Mouse (Mus musculus) monocyte, adult 2 months (primary cell): ENCODE data around the gene Myocos.
"Not testable (repeated sequence)": the region's sequence is repeated elsewhere in the genome, so short reads cannot be mapped to it uniquely, and the experiment has no call there.

Source experiments
- DNase-seq, 2 experiments: peaks; one replicate each; pipeline ENCODE4 v3.0.0; 2022; ENCODE audit warnings: low spot score in 2 of 2, low read depth in 1 of 2

The Myocos gene

DNA sequence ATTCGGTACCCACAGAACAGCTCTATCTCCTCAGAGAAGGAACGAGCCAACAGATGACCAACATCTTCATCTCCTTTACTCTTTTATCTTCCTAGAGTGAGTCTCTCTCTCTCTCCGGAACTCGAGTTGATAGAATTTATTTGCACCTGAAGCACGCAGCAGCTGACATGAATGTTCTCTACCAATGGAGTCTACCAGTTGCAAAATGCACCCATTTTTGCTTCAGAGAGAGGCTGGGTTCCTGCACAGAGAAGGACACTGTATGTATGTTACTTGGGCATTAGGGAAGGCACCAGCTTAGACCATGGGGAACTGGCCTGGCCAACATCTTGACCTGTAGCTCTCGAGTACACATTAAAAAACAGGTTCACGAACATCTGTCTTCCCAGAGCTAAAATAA lies at the start of gene Myocos:
TSS of gene Myocos (minus strand) at position 101 of the 400 bp plus-strand sequence.
- no peak for DNase-seq

DNA sequence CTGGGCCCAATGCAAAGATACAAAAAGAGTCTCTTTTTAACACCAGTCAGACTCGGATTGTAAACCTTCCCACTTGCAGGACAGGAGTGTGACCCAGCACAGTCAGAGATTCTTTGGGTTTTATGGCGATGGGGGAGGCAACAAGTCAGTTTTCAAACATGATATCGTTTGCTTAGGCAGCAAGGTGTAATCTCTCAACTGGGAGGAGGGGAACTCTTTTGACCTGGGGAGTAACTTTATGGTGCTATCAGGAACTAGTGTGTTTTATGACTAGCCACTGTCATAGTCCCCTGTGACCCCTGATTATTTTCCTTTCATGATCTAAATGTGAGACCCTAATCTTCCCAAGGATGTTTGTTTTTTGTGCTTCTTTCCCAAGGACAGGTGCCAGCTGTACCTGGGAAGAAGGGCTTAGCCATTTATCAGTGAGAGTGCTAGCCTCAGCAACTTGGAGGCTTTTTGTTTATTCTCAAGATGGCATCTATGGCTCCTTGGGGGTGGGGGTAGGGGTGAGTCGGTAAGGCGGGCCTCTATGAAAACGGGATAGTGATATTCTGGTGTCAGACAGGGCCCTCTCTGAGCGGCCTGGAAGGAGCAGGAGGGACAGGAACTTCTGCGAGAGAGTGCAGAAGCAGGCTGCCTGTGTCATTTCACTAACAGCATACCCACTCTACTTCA lies 42.5 kb upstream of the Myocos start:
- DNase-seq = no peak

DNA sequence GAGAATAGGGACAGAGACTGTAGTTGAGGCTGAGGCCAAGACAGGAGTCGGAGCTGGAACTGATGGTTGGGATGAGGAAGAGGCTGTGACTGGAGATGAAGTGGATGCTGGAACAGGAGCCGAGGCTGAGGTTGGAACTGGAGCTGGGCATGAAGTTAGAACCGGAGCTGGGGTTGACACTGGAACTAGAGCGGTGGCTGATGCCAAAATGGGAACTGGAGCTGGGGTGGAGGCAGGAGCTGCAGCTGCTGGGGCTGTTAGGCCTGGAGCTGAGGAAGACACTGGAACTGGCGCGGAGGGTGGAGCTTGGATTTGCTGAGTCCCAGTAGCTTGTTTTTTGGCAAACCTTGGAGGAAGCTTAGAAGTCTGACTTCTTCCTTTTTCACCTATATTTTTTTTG lies 39.8 kb upstream of the Myocos start:
- no peak for DNase-seq

DNA sequence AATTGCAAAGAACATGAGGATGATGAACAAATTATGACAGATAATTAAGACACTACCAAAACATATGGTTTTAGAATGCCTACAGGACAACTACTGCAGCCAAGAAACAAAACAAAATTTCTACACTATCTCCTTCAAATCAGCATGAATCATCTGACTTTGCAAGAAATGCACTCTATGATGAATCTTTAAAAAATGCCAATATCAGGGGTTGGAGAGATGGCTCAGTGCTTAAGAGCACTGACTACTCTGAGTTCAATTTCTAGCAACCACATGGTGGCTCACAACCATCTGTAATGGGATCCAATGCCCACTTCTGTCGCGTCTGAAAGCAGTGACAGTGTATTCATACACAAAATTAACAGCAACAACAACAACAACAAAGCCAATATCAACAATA lies 35.7 kb upstream of the Myocos start:
- DNase-seq = no peak

DNA sequence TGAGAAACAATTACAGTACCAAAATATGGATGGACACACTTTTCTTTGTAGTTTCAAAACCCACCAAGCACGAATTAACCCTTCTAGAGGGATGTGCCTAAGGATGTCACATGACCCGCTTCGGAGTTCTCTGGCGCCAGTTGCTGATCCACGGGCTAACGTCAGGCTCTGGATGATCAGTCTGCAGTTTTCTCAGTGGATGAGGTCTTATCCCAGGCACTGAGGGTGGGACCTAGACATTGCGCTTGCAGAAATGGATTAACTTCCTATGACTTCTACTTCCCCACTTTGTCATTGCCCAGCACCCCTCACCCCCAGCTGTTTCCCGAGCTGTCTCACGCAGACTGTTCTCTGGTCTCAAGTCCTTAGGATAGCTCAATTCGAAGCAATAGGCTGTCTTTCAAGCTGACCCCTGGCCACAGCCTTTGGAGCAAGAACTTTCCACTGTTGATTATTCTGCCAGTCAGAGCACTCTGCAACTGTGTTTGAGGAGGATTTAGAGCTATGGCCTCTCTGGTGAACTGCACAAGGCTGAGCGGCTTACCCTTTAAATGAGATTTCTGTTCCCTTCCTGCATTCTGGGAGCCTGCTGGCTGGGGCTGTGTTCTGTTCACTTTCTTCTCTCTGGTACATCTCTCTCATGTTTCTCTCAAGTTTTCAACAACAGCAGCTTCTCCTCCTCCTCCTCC lies 7.6 kb upstream of the Myocos start:
- DNase-seq = no peak

DNA sequence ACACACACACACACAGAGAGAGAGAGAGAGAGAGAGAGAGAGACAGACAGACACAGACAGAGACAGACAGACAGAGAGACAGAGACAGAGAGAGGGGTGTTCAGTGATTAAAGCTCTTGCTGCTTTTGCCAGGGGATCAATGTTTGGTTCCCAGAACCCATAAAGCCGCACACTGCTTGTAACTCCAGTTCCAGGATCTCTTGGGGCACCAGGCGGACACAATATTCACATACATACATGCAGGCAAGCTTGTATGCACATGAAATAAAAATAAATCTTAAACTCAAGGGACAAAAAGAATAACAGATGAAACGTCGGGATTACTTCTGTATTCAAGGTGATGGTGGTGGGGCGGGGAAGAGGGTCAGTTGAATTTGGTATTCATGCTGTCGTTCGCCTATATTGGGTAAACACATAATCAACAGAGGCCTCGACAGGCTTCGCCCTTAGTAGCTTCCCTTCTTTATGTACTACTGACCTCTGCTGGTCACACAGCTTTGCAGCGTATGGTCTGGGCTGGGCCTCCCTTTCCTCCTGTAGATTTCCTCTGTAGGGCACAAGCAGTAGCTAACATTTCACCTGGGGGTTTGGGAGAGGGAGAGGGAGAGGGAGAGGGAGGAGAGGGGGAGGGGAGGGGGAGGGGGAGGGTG lies 6.9 kb upstream of the Myocos start:
- DNase-seq = peak; percentile 4 to 26

DNA sequence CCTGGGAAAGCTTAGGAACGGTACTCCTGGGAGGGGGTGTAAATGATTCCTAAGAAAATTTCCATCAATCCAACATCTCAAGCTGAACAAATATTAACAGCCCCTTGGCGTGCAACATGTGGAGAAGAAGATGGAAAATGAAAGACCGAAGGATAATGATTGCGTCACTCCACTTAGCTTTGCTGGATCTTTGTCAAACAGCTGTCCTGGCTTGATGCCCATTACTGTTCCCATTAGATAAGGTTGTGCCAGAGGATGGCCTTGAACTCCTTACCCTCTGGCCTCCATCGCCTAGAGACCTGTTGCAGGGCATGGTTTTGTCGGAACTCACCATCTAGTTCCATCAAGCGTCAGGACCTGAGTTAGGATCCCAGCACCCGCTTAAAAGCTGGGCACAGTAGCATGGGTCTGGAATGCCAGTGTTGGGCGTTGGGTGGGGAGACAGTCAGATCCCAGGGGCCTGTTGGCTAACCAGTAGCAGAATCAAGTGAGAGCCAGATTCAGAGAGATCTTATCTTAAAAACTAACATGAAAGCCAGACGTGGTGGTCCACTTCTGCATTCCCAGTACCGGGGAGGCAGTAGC lies 2.3 kb upstream of the Myocos start:
- no peak for DNase-seq

DNA sequence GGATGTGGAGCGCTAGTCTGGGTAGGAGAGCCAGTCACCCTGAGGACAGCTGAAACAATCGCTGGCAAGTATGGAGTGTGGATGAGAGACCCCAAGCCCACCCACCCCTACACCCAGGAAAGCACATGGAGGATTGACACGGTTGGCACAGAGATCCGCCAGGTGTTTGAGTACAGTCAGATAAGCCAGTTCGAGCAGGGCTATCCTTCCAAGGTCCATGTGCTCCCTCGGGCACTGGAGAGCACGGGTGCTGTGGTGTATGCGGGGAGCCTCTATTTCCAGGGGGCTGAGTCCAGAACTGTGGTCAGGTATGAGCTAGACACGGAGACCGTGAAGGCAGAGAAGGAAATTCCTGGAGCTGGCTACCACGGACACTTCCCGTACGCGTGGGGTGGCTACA lies 9.6 kb downstream of the Myocos start:
- DNase-seq = no peak

DNA sequence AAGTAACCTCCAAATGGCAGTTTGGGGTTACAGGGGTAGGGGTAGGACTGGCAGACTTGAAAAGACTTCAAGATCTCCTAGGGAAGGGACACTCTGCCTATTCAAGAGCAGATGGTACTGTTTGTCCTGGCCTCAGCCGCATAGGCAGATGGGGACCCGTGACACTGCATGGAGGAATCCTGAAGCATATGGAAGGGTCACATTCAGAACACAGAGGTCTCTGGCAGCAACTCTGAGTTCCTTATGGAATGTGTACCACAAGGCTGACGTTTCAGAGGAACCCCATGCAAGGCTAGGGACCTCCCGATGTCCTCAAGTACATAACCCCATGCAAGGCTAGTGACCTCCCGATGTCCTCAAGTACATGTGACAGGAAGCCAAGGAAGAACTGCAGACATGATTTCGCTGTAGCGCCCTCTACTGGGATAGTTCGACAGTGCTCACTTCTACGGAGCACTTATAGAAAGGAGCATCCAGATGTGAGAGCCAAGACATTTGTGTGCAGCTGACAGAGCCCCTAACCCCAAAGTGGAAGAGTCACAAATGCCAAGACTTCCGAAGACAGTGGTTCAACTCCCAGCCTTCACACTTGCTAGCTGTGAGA lies 11.8 kb downstream of the Myocos start:
- no peak for DNase-seq

DNA sequence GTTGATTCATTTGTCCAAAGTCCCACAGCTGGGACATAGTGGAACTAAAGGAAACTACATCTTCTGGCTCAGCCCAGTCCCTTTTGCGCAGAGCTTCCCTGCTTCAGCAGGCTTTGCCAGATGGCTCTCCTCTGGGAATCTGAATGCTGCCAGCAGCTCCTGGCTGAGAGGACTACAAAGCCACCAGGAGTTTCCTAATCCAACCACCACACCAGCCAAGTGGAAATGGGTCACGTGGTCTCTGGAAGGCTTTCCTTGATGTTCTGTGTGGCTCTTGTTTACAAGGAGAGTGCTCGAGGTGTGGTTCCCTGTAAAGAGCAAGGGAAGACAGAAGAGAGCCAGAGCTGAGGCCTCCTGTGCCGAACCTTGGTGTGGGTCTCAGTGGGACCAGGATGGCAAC lies 14.3 kb downstream of the Myocos start:
- no peak for DNase-seq

DNA sequence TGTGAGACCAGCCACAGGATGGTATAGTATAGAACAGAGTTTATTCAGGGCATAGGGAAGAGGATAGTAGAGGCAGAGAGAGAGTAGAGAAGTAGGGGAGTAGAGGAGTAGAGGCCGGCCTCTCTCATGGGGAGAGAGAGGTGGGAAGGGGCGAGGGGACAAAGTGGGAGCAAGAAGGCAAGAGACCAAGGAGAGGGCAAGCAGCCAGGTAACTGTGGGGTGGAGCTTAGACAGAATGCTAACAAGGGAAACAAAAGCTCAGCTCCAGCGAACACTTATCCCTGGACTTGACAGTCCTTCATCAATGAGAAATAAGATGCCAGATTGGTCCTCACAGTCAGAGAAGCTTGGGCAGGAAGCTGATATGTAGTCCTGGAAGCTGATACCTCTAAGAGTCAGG lies 15.4 kb downstream of the Myocos start:
- DNase-seq = no peak

DNA sequence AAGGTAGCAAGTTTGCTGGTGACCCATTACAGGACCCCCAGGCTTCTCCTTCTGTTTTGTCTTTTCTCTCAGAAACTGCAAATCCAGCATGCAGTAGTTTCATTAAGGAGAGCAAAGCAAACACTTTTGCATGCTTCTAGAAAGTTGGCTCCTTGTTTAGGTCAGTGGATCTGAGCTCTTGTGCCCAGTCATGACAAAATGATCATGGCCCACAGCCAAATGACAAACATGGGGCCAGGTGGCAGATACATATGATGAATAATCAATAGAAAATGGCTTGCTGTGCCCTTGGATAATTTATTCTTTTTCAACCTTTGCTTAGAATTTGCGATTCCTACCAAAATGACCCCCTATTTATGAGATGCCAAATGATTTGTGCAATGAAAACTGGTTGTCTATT lies 18.2 kb downstream of the Myocos start:
- DNase-seq = no peak

DNA sequence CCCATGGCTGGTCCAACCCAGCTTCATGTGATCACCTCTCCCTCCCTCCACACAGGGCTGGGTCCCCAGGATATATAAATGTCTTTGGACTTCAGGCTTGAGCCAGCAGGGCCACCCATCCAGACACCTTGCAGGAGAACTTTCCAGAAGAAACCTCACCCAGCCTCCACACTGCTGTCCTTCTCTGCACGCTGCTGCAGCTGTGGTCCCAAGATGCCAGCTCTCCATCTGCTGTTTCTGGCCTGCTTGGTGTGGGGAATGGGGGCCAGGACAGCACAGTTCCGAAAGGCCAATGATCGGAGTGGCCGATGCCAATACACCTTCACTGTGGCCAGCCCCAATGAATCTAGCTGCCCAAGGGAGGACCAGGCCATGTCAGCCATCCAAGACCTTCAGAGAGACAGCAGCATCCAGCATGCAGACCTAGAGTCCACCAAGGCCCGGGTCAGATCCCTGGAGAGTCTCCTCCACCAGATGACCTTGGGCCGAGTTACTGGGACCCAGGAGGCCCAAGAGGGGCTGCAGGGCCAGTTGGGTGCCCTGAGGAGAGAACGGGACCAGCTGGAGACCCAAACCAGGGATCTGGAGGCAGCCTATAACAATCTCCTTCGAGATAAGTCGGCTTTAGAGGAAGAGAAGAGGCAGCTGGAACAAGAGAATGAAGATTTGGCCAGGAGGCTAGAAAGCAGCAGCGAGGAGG lies 18.8 kb downstream of the Myocos start, which contains the start of gene Myoc:
TSS of gene Myoc (plus strand) at position 105 of the 700 bp plus-strand sequence.
- DNase-seq = no peak

DNA sequence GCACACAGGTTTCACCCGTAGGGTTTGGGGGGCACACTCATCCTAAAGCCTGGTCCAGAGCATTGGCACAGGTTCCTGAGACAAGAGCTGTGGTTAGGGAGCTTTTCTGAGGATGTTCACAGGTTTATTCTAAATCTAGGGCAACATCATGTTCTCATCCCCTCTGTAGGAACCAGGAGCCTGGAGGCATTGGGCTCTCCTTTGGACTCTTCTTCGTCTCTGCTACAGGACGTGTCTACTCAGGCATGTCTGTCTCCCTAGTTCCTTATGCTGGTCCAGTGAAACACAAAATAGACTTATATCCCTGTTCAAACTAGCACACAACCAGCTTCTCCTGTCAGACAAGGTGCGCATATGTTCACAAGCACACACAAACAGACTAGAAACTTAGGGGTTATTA lies 19.5 kb downstream of the Myocos start:
- DNase-seq = no peak

DNA sequence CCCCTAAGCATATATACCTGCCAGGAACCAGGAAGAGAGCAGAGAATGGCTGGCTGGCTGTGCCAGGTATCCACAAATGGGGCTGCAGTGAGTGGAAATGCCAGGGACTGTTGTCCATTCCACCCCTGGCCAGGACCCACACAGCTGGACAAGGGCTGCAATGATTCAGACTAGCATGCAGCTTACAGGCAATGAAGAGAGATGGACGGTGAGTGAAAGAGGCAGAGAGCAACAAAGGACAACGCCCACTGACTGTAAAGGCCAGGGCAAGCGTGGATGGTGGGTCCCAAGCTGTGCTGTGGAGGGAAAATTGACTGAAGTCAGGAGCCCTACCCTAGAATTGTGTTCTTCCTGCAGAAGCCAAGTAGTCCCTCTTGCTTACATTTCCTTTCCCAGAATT lies 21.5 kb downstream of the Myocos start:
- DNase-seq = no peak

DNA sequence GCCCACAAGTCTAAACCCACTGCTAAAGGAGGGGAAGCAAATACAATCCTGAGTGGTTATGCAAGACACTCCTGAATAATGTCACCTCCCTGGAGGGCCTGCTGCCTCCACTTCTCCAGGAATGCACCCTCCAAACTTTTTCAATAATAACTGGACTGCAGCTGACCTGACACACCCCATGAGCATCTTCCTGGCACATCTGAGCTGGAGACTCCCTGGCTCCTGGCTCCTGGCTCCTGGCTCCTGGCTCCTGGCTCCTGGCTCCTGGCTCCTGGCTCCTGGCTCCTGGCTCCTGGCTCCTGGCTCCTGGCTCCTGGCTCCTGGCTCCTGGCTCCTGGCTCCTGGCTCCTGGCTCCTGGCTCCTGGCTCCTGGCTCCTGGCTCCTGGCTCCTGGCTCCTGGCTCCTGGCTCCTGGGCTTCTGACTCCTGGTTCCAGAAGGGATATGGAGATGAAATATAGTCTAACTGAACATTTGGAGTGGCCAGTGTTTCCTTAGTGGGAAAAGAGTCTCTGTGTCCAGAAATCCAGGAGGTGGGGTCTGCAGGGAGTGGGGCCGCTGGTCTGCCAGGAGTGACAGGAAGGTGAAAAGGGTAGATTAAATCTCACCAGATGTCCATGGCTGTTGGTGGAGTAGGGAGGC lies 22.6 kb downstream of the Myocos start:
- not testable (repeated sequence) for DNase-seq

DNA sequence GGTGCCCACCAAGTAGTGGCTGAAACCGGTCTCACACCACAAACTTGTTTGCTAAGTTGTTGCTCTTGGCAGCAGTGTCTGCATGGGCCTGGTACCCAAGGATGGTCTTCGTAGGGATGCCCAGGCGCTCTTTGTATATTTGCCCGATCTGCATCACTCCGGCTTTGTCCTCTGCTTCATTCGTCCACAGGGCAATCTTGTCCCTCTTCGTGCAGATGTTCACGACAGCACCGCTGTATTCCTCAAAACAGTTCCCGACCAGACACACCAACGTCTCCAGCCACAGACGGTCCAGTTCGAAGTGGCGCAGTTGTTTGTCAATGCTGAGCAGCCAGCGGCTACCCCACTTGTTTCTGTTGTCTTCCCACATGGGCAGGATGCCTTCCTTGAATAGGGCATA lies 29.7 kb downstream of the Myocos start:
- DNase-seq = not testable (repeated sequence)

DNA sequence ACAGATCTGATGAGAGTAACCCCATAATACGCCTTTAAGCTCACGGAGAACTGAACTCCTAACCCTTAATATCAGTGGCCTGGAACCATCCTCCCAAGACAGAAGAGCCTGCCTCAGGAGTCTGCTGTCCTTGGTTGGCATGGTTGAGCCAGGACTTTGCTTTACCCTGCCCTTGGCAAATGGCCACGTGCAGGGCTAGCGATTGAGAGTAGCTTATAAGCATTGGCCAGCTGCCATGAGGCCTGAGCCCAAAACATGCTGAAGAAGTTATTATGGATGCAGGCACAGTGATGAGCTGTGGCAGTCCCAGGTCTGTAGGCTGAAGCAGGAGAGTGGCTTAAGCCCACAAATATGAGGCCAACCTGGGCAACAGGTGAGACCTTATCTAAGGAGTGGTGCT lies 30.2 kb downstream of the Myocos start:
- DNase-seq = not testable (repeated sequence)

DNA sequence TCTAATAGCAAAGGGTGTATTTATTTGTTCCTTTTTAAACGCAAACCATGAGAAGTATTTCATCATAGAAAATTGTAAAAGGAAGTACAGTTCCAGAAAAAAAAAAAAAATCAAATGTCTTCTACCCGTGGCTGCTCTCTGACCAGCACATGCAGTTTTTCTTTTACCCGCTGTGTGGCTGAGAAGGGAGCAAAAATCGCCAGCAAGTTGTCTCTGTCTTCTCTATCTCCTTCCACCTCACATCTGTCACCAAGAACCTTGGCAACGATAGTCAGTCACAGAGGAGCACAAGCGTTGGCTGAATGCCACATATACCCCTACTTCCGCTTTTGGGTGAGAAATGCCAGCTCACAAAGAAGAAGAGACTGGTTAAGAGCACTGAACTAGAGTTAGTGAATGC lies 32.8 kb downstream of the Myocos start:
- DNase-seq = peak; percentile 46 to 55

DNA sequence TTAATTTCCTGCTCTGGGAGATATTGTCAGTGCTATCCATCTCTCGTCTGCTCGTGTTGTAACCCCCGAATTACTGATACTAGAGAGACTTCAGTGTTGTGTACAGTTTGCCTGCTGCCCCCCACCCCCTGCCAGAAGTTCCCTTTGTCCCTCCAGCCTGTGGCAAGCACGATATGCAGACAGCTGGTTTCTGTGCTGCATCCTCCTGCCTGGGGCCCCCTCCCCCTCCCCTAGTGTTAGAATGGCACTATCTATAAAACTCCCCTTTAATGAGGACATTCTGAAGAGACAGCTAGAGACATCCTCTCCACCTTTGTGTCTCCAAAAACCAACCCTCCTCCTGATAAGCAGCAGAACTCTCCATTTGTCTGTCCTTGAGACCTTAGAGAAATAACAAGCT lies 34.1 kb downstream of the Myocos start:
- DNase-seq = no peak

DNA sequence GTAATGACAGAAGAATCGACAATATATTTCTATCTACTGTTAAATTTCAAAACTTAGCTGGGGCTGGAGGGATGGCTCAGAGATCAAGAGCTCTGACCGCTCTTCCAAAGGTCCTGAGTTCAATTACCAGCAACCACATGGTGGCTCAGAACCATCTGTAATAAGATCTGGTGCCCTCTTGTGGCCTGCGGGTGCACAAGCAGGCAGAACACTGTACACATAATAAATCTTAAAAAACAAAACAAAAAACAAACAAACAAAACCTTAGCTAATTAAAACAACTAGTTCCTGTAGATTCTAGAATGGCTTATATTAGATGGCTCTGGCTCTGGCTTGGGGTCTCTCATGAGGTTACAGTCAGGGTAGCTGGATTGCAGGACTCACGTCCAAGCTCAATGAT lies 37.5 kb downstream of the Myocos start:
- no peak for DNase-seq
